Comparison of ENCODE assay signal across 25 mouse cellular contexts in the genomic region with DNA sequence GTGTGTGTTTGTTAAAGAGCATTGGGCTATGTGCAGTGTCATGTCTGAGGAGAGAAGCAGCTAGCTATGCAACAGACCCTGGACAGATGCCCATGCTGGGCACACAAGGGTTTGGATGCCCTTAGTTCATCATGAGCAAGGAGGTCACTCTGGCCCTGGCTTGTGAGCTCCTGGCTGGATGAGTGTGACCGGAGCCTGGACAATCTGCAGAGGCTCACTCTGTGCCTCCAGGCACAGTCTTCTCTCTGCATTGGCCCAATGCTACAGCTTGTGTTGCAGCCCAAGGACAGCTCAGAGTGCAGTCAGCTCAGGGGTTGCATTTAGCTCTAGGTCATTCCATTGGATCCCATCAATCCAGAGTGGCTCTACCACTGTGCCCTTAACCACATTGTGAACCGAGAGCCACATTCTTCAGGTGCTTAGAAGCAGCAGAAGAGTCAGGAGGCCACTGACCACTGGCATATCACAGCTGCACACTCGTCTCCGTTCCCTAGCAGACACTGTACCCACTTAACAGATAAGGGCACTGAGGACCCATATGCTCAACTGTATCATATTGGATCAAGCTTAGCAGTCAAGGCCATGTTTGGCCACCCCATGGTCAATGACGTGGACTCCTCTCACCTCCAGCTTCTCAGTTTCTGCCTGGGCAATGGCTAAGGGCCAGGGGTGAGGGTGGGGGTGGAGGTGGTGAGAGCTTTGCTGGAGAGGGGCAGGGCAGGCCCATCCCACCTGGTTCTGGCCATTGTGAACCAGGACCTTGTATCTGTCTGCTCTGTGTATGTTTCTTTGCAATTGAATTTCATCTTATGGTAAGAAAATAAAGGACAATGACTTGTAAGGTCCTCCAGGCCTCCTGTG. TPM values are rescaled to one million over a fixed set of nuclear protein-coding genes. Genes with fewer than 3 reads are reported as not detected.
DNase-seq lines count a peak whose midpoint lies in the region; ATAC-seq and TF ChIP-seq lines count a peak whose summit lies in the region.
"Had no signal": no experiment of that assay in that cellular context is flagged by ENCODE, and none has a peak within 500 bp of the region (broad histone marks: within the 10 kb centered on the region; RNA-seq: fewer than 3 reads in every experiment).

No protein-coding gene starts in this region.

- no peak overlapping the region for H3K4me2 ChIP-seq in neural tube, embryonic 15.5 days
- H3K4me2 ChIP-seq: hindbrain, embryonic 12.5 days; lung, embryonic 14.5 days; neural tube, embryonic 13.5 days had no signal

- peaks cover 2% of the 10 kb centered on the region; the same call in 1 of the 2 replicates for H3K36me3 ChIP-seq in kidney, adult 2 months (ENCODE audit: control insufficient read depth, insufficient read depth, low read length)
- no peaks in the 10 kb centered on the region for H3K36me3 ChIP-seq in liver, adult 2 months (ENCODE audit: control insufficient read depth, insufficient read depth, low read length)
- H3K36me3 ChIP-seq in neural tube, embryonic 15.5 days: no peaks in the 10 kb centered on the region
- H3K36me3 ChIP-seq: forebrain, embryonic 10.5 days; hindbrain, embryonic 12.5 days; neural tube, embryonic 13.5 days had no signal

- 0 out of 2 replicates have a peak, but pooled peaks have one; percentile 1 for ATAC-seq in megakaryocyte-erythroid progenitor cell, adult 5-6 weeks (replicated peaks; ENCODE audit: low FRiP score, low TSS enrichment, poor library complexity, severe bottlenecking)
- ATAC-seq in activated CD4-positive, CD25-positive, alpha-beta regulatory T cell, adult 4 months: no peak
- no peak for ATAC-seq in neural tube, embryonic 15.5 days (ENCODE audit: low FRiP score)
- ATAC-seq: inflammation-experienced regulatory T-cells, adult 6 months had no signal

- H3K79me2 ChIP-seq in liver, adult 2 months (ENCODE audit: control insufficient read depth, insufficient read depth, low read length): no peaks in the 10 kb centered on the region

- peak; percentile 31 for DNase-seq in kidney, adult 2 months
- DNase-seq in kidney, postnatal 10 days: no peak
- peak; percentile 13 for DNase-seq in liver, adult 2 months (ENCODE audit: extremely low read depth, low read depth, low spot score)
- DNase-seq: adrenal gland, adult 8-10 months; cerebellum, postnatal 14 days; gastrocnemius, postnatal 25 days; lung, embryonic 14.5 days; midbrain, embryonic 14.5 days; thymus, adult 2 months had no signal

- no peak overlapping the region for H3K4me3 ChIP-seq in kidney, adult 2 months (ENCODE audit: insufficient read depth, low read depth, low read length)
- no peak overlapping the region for H3K4me3 ChIP-seq in bone marrow, adult 2 months (replicated peaks; ENCODE audit: control insufficient read depth, low read depth, low read length)
- H3K4me3 ChIP-seq in liver, adult 2 months (ENCODE audit: insufficient read depth, low read depth, low read length): no peak overlapping the region
- H3K4me3 ChIP-seq in neural tube, embryonic 15.5 days (replicated peaks): no peak overlapping the region
- H3K4me3 ChIP-seq: forebrain, embryonic 10.5 days; hindbrain, embryonic 12.5 days; neural tube, embryonic 13.5 days had no signal

- TF ChIP-seq POLR2A in kidney, adult 2 months (IDR thresholded peaks at IDR 0.05; ENCODE audit: low read depth, low read length): no peak
- TF ChIP-seq POLR2A in bone marrow, adult 2 months (IDR thresholded peaks at IDR 0.05; ENCODE audit: borderline replicate concordance, control insufficient read depth, low read depth, low read length): no peak
- TF ChIP-seq POLR2A in liver, adult 2 months (IDR thresholded peaks at IDR 0.05; ENCODE audit: extremely low read depth, insufficient read depth, low read length): no peak

- H3K4me1 ChIP-seq in kidney, adult 2 months (ENCODE audit: control insufficient read depth, insufficient read depth, low read length): 0 out of 2 replicates have a peak, but pooled peaks cover 5% of the 10 kb centered on the region
- no peaks in the 10 kb centered on the region for H3K4me1 ChIP-seq in bone marrow, adult 2 months (ENCODE audit: control insufficient read depth, insufficient read depth, low read length)
- no peaks in the 10 kb centered on the region for H3K4me1 ChIP-seq in liver, adult 2 months (ENCODE audit: control insufficient read depth, insufficient read depth, low read length)
- no peaks in the 10 kb centered on the region for H3K4me1 ChIP-seq in neural tube, embryonic 15.5 days
- H3K4me1 ChIP-seq: forebrain, embryonic 10.5 days; hindbrain, embryonic 12.5 days; neural tube, embryonic 13.5 days had no signal

- WGBS in kidney, adult 2 months: 78% methylated on average over 5 of the region's 5 CpGs
- 72% methylated on average over 5 of the region's 5 CpGs for WGBS in bone marrow, adult 2 months
- 86% methylated on average over 5 of the region's 5 CpGs for WGBS in liver, adult 2 months
- WGBS in neural tube, embryonic 15.5 days: 90% methylated on average over 5 of the region's 5 CpGs

- no peak overlapping the region for H3K9ac ChIP-seq in liver, adult 2 months (ENCODE audit: low read depth, low read length)
- no peak overlapping the region for H3K9ac ChIP-seq in neural tube, embryonic 15.5 days (replicated peaks)
- H3K9ac ChIP-seq: hindbrain, embryonic 12.5 days; lung, embryonic 14.5 days; neural tube, embryonic 13.5 days had no signal

- no peaks in the 10 kb centered on the region for H3K9me3 ChIP-seq in neural tube, embryonic 15.5 days (replicated peaks)

- TF ChIP-seq CTCF in kidney, adult 2 months (conservative IDR thresholded peaks at IDR 0.05; ENCODE audit: insufficient read depth, insufficient read length, low read depth, low read length): no peak
- TF ChIP-seq CTCF in bone marrow, adult 2 months (IDR thresholded peaks at IDR 0.05; ENCODE audit: control insufficient read depth, insufficient read depth, low read length): no peak
- TF ChIP-seq CTCF in liver, adult 2 months (IDR thresholded peaks at IDR 0.05; ENCODE audit: low read depth, low read length): no peak

- H3K27me3 ChIP-seq in kidney, adult 2 months (replicated peaks; ENCODE audit: control insufficient read depth, insufficient read depth, low read length): no peaks in the 10 kb centered on the region
- H3K27me3 ChIP-seq in liver, adult 2 months (ENCODE audit: control insufficient read depth, insufficient read depth, low read length): no peaks in the 10 kb centered on the region
- H3K27me3 ChIP-seq in neural tube, embryonic 15.5 days (replicated peaks): no peaks in the 10 kb centered on the region
- H3K27me3 ChIP-seq: hindbrain, embryonic 12.5 days; neural tube, embryonic 13.5 days had no signal

- H3K27ac ChIP-seq in kidney, adult 2 months (ENCODE audit: insufficient read depth, low read depth, low read length): no peak overlapping the region
- H3K27ac ChIP-seq in bone marrow, adult 2 months (ENCODE audit: control insufficient read depth, insufficient read depth, low read depth, low read length, poor library complexity): peak overlapping the region; percentile 48; the same call in 1 of the 2 replicates
- H3K27ac ChIP-seq in liver, adult 2 months (replicated peaks; ENCODE audit: insufficient read depth, low read depth, low read length): no peak overlapping the region
- H3K27ac ChIP-seq in neural tube, embryonic 15.5 days (replicated peaks): no peak overlapping the region
- H3K27ac ChIP-seq: forebrain, embryonic 10.5 days; hindbrain, embryonic 12.5 days; macrophage; neural tube, embryonic 13.5 days had no signal

RNA-seq across cellular contexts. Expression of a gene that starts 11.7 kb away (rescaled TPM):
- polyA plus RNA-seq in kidney, adult 2 months (2012; rRNA removed): 1,148 and 1,467 TPM in 2 replicates
- polyA plus RNA-seq in bone marrow, adult 2 months (2011; ENCODE audit: insufficient read depth, insufficient read length, low replicate concordance, missing spikeins): 226 and 325 TPM in 2 replicates
- 78.1 and 91.4 TPM in 2 replicates for total RNA-seq in liver, adult 2 months (2014; rRNA removed)
- 78.3 and 88.6 TPM in 2 replicates for polyA plus RNA-seq in liver, adult 2 months (2012; rRNA removed)
- 441 and 451 TPM in 2 replicates for total RNA-seq in megakaryocyte-erythroid progenitor cell, adult 5-6 weeks (2014; fragmentation: Nextera tagmentation)
- 409 and 437 TPM in 2 replicates for total RNA-seq in megakaryocyte-erythroid progenitor cell, adult 5-6 weeks (2017)
- under 1 TPM in 1 of 2 experiments, not detected in 1; 0.18 TPM for polyA plus RNA-seq in activated CD4-positive, CD25-positive, alpha-beta regulatory T cell, adult 4 months (2017; shearing (Covaris generic))
- polyA plus RNA-seq in neural tube, embryonic 15.5 days (2015; fragmentation: Nextera tagmentation; extraction: Ambion mirVana): 7.4 and 11.5 TPM in 2 replicates
- polyA plus RNA-seq: inflammation-experienced regulatory T-cells, adult 6 months; macrophage had no signal

RNA-seq across cellular contexts. Expression of a gene that starts 28.2 kb away (rescaled TPM):
- polyA plus RNA-seq in kidney, adult 2 months (2012; rRNA removed): 0.36 and 0.61 TPM in 2 replicates
- not detected in 2 replicates for polyA plus RNA-seq in bone marrow, adult 2 months (2011; ENCODE audit: insufficient read depth, insufficient read length, low replicate concordance, missing spikeins)
- 0.09 TPM in 1 of 2 replicates, not detected in the other for total RNA-seq in liver, adult 2 months (2014; rRNA removed)
- polyA plus RNA-seq in liver, adult 2 months (2012; rRNA removed): 0.09 TPM in 1 of 2 replicates, not detected in the other
- not detected in 2 replicates for total RNA-seq in megakaryocyte-erythroid progenitor cell, adult 5-6 weeks (2014; fragmentation: Nextera tagmentation)
- not detected in 2 replicates for total RNA-seq in megakaryocyte-erythroid progenitor cell, adult 5-6 weeks (2017)
- polyA plus RNA-seq in activated CD4-positive, CD25-positive, alpha-beta regulatory T cell, adult 4 months (2017; shearing (Covaris generic)): not detected
- not detected in 2 replicates for polyA plus RNA-seq in neural tube, embryonic 15.5 days (2015; fragmentation: Nextera tagmentation; extraction: Ambion mirVana)
- total RNA-seq: adrenal gland, adult 8-10 months; gastrocnemius, postnatal 25 days; heart, adult 8-10 months; layer of hippocampus, postnatal 14 days had no signal
- polyA plus RNA-seq: C2C12; embryonic facial prominence, embryonic 14.5 days; forebrain, embryonic 10.5 days; heart, postnatal 0 days; hindbrain, embryonic 12.5 days; inflammation-experienced regulatory T-cells, adult 6 months; kidney, embryonic 14.5 days; limb, embryonic 11.5 days; lung, embryonic 14.5 days; macrophage; midbrain, embryonic 14.5 days; neural tube, embryonic 13.5 days had no signal
